Mouse (Mus musculus) heart, adult 2 months (tissue): Measurements from ENCODE around the gene Kcnh1. TPM values are rescaled to one million over a fixed set of nuclear protein-coding genes. Genes with fewer than 3 reads are reported as not detected.

ENCODE experiments used
- DNase-seq, 2 experiments: peaks; one replicate each; pipeline ENCODE4 v3.0.0; 2021
- H3K27ac ChIP-seq: fragments of 200-600 bp; 2 replicates; pipeline ENCODE4 v1.8.1; 2022
- H3K27me3 ChIP-seq: fragments of 200-500 bp; 2 replicates; pipeline ENCODE4 v1.6.1; 2012; ENCODE audit warnings: mild to moderate bottlenecking, low read length, inconsistent platforms, mixed read lengths; ENCODE audit not compliant: control insufficient read depth, insufficient read depth
- H3K36me3 ChIP-seq: fragments of 200-500 bp; 2 replicates; pipeline ENCODE4 v1.6.1; 2012; ENCODE audit warnings: low read length, inconsistent platforms; ENCODE audit not compliant: control insufficient read depth, insufficient read depth
- H3K4me1 ChIP-seq: fragments of 200-500 bp; 2 replicates; pipeline ENCODE4 v1.6.1; 2011; ENCODE audit warnings: low read length; ENCODE audit not compliant: control insufficient read depth, insufficient read depth
- H3K4me3 ChIP-seq: fragments of 200-600 bp; 2 replicates; pipeline ENCODE4 v1.8.1; 2022
- H3K79me2 ChIP-seq: fragments of 200-500 bp; replicated peaks from 2 replicates; pipeline ENCODE4 v1.6.1; 2012; ENCODE audit warnings: mild to moderate bottlenecking, inconsistent platforms, low read length, moderate library complexity, mixed read lengths; ENCODE audit not compliant: control insufficient read depth, insufficient read depth
- H3K9ac ChIP-seq: fragments of 200-500 bp; 2 replicates; pipeline ENCODE4 v1.6.1; 2012; ENCODE audit warnings: low read depth, mild to moderate bottlenecking, control low read depth, inconsistent platforms, low read length, mixed read lengths
- CTCF ChIP-seq: fragments of 200-600 bp; IDR thresholded peaks from 2 replicates; pipeline ENCODE4 v1.8.1; 2022; ENCODE audit warnings: antibody characterized with exemption, mild to moderate bottlenecking, moderate library complexity
- EP300 ChIP-seq: fragments of 200-500 bp; IDR thresholded peaks from 2 replicates; pipeline ENCODE4 v1.6.1; 2011; ENCODE audit warnings: low read depth, low read length, control low read depth; ENCODE audit not compliant: insufficient read depth
- POLR2A ChIP-seq: fragments of 200-500 bp; IDR thresholded peaks from 2 replicates; pipeline ENCODE4 v1.6.1; 2011; ENCODE audit warnings: mild to moderate bottlenecking, low read depth, low read length, control low read depth; ENCODE audit not compliant: insufficient read depth
- WGBS: fragments of 180-500 bp; shearing (Covaris S2); methylation state at CpG from one replicate; pipeline ENCODE4 v1.1.7; 2018; 5-methylcytosine and 5-hydroxymethylcytosine counted together
- intact Hi-C: fragments of 180-260 bp; cut with DNase I; formaldehyde crosslinking; loops from one replicate; pipeline ENCODE4 v1.15.1; 2025
- polyA plus RNA-seq: library from polyadenylated mRNA; depleted of rRNA; stranded (reverse); fragments of >200 nt; gene quantifications from 2 replicates; pipeline ENCODE4 v1.2.3, GENCODE M21; 2012
- total RNA-seq, 2 experiments: library from RNA; stranded (reverse); gene quantifications; 2 replicates each; pipeline ENCODE4 v1.2.3; 2021

Gene Kcnh1
- total and polyA plus RNA-seq, 3 experiments: 0.05 to 0.09 (median 0.06) TPM

GRCm38 (mm10) chr1:192406589-192406988 lies 216.0 kb downstream of the Kcnh1 start:
- H3K9ac ChIP-seq: no peak overlapping the region
- H3K36me3 ChIP-seq: no peaks in the 10 kb centered on the region
- no peak overlapping the region for H3K27ac ChIP-seq
- intact Hi-C loops: no loop called here
- no peak for DNase-seq
- TF ChIP-seq CTCF (no peak), EP300 (no peak), POLR2A (no peak)
- WGBS: 70% methylated on average over 5 of the region's 5 CpGs
- H3K4me1 ChIP-seq: no peaks in the 10 kb centered on the region
- H3K4me3 ChIP-seq: no peak overlapping the region
- no peaks in the 10 kb centered on the region for H3K79me2 ChIP-seq
- H3K27me3 ChIP-seq: no peaks in the 10 kb centered on the region

GRCm38 (mm10) chr1:192415813-192416212 lies 225.2 kb downstream of the Kcnh1 start:
- TF ChIP-seq POLR2A: no peak
- no peak for TF ChIP-seq CTCF
- TF ChIP-seq EP300: no peak
- Histone ChIP-seq H3K36me3 (no peaks in the 10 kb centered on the region), H3K27ac (no peak overlapping the region), H3K4me1 (no peaks in the 10 kb centered on the region), H3K9ac (no peak overlapping the region), H3K4me3 (no peak overlapping the region), H3K27me3 (no peaks in the 10 kb centered on the region), H3K79me2 (no peaks in the 10 kb centered on the region)
- intact Hi-C loops: no loop called here
- WGBS: 50% methylated on average over 3 of the region's 3 CpGs
- DNase-seq: no peak

- no peaks in the 10 kb centered on the region for H3K36me3 ChIP-seq
- 78% methylated on average over 9 of the region's 9 CpGs for WGBS
- no peak overlapping the region for H3K27ac ChIP-seq
- H3K9ac ChIP-seq: no peak overlapping the region
- no peak for TF ChIP-seq CTCF
- no peak for TF ChIP-seq EP300
- TF ChIP-seq POLR2A: no peak
- no peak overlapping the region for H3K4me3 ChIP-seq
- H3K4me1 ChIP-seq: no peaks in the 10 kb centered on the region
- intact Hi-C loops: no loop called here
- H3K79me2 ChIP-seq: no peaks in the 10 kb centered on the region
- no peaks in the 10 kb centered on the region for H3K27me3 ChIP-seq
- no peak for DNase-seq
Measured at GRCm38 (mm10) chr1:192416241-192416821, 225.8 kb downstream of the Kcnh1 start.

GRCm38 (mm10) chr1:192419176-192419575 lies 228.6 kb downstream of the Kcnh1 start:
- TF ChIP-seq POLR2A: no peak
- no peak for TF ChIP-seq CTCF
- no peak for TF ChIP-seq EP300
- no peaks in the 10 kb centered on the region; the same call in 1 of the 2 replicates for H3K27me3 ChIP-seq
- DNase-seq: no peak
- no peak overlapping the region for H3K4me3 ChIP-seq
- no peaks in the 10 kb centered on the region for H3K4me1 ChIP-seq
- no peak overlapping the region for H3K27ac ChIP-seq
- intact Hi-C loops: no loop called here
- WGBS: 80% methylated on average over 5 of the region's 5 CpGs
- no peaks in the 10 kb centered on the region for H3K79me2 ChIP-seq
- H3K9ac ChIP-seq: no peak overlapping the region
- no peaks in the 10 kb centered on the region for H3K36me3 ChIP-seq

- Histone ChIP-seq H3K4me3 (no peak overlapping the region), H3K36me3 (no peaks in the 10 kb centered on the region), H3K27ac (no peak overlapping the region), H3K9ac (no peak overlapping the region), H3K27me3 (no peaks in the 10 kb centered on the region; the same call in 1 of the 2 replicates), H3K79me2 (no peaks in the 10 kb centered on the region), H3K4me1 (no peaks in the 10 kb centered on the region)
- no peak for TF ChIP-seq CTCF
- no peak for TF ChIP-seq POLR2A
- TF ChIP-seq EP300: no peak
- WGBS: 80% methylated on average over 14 of the region's 14 CpGs
- DNase-seq: no peak
- intact Hi-C loops: no loop called here
Measured at GRCm38 (mm10) chr1:192421377-192422166, 231.0 kb downstream of the Kcnh1 start.

DNA sequence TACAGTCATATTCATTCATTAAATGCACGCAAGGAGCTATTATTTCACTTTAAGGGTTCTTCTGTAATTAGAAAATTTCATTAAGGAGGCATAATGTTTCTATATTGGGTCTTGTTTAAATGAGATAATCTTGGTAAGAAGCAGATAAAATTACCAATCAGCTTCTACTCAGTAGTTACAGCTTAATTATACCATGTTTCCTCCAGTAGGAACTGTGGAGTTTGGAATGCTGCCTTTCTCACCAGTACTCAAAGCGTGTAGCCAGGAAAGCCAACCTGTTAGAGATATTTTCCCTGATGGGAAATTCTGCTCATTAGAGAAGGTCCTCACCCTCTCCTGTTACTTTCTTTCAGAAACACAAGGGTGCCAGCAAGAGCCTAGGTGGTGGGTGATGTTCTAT lies 240.8 kb downstream of the Kcnh1 start:
- no peaks in the 10 kb centered on the region for H3K79me2 ChIP-seq
- no peak overlapping the region for H3K9ac ChIP-seq
- no peaks in the 10 kb centered on the region for H3K27me3 ChIP-seq
- no peak for TF ChIP-seq CTCF
- no peak for TF ChIP-seq POLR2A
- TF ChIP-seq EP300: no peak
- no peaks in the 10 kb centered on the region for H3K36me3 ChIP-seq
- no peak for DNase-seq
- H3K27ac ChIP-seq: no peak overlapping the region
- no peak overlapping the region for H3K4me3 ChIP-seq
- no peaks in the 10 kb centered on the region for H3K4me1 ChIP-seq
- intact Hi-C loops: no loop called here
- 94% methylated on average over 2 of the region's 2 CpGs for WGBS
